Mouse (Mus musculus) heart, adult 2 months (tissue): ENCODE data around the gene L3mbtl1.

ENCODE experiments used
- CTCF ChIP-seq: fragments of 200-600 bp; IDR thresholded peaks from 2 replicates; pipeline ENCODE4 v1.8.1; 2022; ENCODE audit warnings: antibody characterized with exemption, mild to moderate bottlenecking, moderate library complexity
- EP300 ChIP-seq: fragments of 200-500 bp; IDR thresholded peaks from 2 replicates; pipeline ENCODE4 v1.6.1; 2011; ENCODE audit warnings: low read depth, low read length, control low read depth; ENCODE audit not compliant: insufficient read depth
- POLR2A ChIP-seq: fragments of 200-500 bp; IDR thresholded peaks from 2 replicates; pipeline ENCODE4 v1.6.1; 2011; ENCODE audit warnings: mild to moderate bottlenecking, low read depth, low read length, control low read depth; ENCODE audit not compliant: insufficient read depth

DNA sequence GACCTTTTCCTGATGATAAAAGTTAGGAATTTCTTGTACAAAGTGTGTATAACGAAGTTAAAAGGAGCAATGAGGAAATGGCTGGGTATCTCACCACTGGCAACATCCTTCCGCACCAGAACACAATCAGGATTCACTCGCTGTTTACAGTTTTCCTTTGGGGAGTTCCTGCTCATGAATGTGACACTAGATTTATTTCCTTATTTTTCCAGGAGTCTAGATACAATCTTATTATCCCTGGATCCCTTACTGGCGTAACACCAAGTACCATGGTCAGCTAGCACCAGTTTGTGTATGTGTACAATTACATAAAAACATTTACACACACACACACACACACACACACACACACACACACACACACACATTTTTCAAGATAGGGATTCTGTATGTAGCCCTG lies 64.0 kb downstream of the L3mbtl1 start:
- no peak for TF ChIP-seq CTCF
- TF ChIP-seq POLR2A = no peak
- no peak for TF ChIP-seq EP300
